Mouse (Mus musculus) left cerebral cortex, adult 2 months (tissue): Measurements from ENCODE around the gene Tgfbr2. TPM values are rescaled to one million over a fixed set of nuclear protein-coding genes. Genes with fewer than 3 reads are reported as not detected.
A peak's percentile ranks its signal among the peaks of the same experiment; 100 is the strongest.

Source experiments
- DNase-seq, 2 experiments: peaks; one replicate each; pipeline ENCODE4 v3.0.0; 2021 to 2022; ENCODE audit warnings: low spot score in 2 of 2, mixed read lengths in 1 of 2; ENCODE audit errors: extremely low spot score in 1 of 2
- H3K27ac ChIP-seq: fragments of 200-600 bp; 2 replicates; pipeline ENCODE4 v1.8.1; 2022
- H3K4me3 ChIP-seq: fragments of 200-600 bp; 2 replicates; pipeline ENCODE4 v1.8.1; 2022
- CTCF ChIP-seq: fragments of 200-600 bp; IDR thresholded peaks from 2 replicates; pipeline ENCODE4 v1.8.1; 2022; ENCODE audit warnings: antibody characterized with exemption, mild to moderate bottlenecking, moderate library complexity
- intact Hi-C: fragments of 180-260 bp; cut with DNase I; formaldehyde crosslinking; loops from one replicate; pipeline ENCODE4 v1.15.1; 2025
- long read RNA-seq, 2 experiments: library from polyadenylated mRNA; stranded (forward); transcript quantifications; one replicate each; pipeline ENCODE4 v2.0.0; 2021; ENCODE audit warnings: borderline mapping rate in 2 of 2
- total RNA-seq, 2 experiments: library from RNA; stranded (reverse); gene quantifications; 2 replicates each; pipeline ENCODE4 v1.2.3; 2021

Tgfbr2 gene
- 10 to 100 TPM; 10.3 to 12.6 TPM for total RNA-seq
- long read RNA-seq, experiment 1, full-length matches to known transcripts: 16 of 18 reads
- long read RNA-seq, experiment 1, partial matches to known transcripts: 2 of 18 reads
- long read RNA-seq, experiment 1, other reads (novel, unspliced or antisense): 0 of 18 reads
- long read RNA-seq, experiment 2, full-length matches to known transcripts: 14 of 16 reads
- long read RNA-seq, experiment 2, partial matches to known transcripts: 1 of 16 reads
- long read RNA-seq, experiment 2, other reads (novel, unspliced or antisense): 1 of 16 reads

DNA sequence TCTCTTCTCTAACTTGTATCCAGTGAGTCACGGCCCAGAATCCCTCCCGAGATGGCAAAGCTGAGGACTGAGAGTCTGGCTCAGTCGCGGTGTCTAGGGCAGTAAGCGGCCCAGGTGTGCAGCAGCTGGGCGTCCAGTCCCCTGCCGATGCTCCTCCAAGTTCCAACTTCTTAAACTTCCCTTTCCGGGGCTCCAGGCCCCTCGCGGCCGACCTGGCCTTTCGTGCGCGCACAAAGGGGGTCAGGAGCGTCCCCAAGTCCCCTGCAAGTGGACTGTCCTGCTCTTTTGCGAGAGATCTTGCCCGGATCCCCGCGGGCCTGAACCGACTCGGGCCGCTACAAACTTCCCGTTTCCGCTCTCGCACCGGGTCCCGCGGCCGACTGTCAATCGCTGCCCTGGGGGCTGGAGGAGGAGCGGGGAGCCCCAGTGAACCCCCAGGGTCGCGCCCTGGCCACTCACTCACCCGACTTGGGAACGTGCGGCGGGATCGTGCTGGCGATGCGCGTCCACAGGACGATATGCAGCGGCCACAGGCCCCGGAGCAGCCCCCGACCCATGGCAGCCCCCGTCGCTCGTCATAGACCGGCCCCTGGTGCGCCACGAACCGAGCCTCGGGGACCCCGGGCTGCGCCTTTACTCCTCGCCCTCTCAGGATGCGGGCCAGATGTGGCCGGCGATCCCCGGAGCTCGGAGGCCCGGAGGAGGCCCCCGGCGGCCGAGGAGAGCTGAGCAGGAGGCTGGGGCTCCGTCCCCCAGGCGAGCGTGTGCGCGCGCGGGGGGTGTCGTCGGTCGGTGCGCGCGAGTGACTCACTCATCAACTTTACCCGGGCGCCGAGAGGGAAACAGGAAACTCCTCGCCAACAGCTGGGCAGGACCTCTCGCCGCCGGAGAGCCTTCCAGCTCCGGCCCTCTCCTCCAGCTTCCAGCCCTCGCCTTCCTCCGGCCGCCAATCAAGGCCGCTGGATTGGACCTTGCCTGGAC is at the start of gene Tgfbr2:
Tgfbr2 (minus strand) TSS at position 880 of the 981 bp plus-strand sequence.
- DNase-seq: peak; percentile 60 to 63
- TF ChIP-seq CTCF: peak; percentile 6; the same call in 1 of the 2 replicates
- H3K4me3 ChIP-seq: peak within 1 kb of the TSS; percentile 73
- intact Hi-C loops: loop anchor here (5.0 kb wide), 1 partner anchor 87 kb away; no protein-coding TSS in a partner anchor
- H3K27ac ChIP-seq: peak within 1 kb of the TSS; percentile 92

GRCm38 (mm10) chr9:116223368-116223767 is 48.2 kb upstream of the Tgfbr2 start:
- TF ChIP-seq CTCF: no peak
- peak in 1 of 2 experiments; percentile 25 for DNase-seq
- intact Hi-C loops: no loop called here
- H3K4me3 ChIP-seq: no peak overlapping the region
- no peak overlapping the region for H3K27ac ChIP-seq

DNA sequence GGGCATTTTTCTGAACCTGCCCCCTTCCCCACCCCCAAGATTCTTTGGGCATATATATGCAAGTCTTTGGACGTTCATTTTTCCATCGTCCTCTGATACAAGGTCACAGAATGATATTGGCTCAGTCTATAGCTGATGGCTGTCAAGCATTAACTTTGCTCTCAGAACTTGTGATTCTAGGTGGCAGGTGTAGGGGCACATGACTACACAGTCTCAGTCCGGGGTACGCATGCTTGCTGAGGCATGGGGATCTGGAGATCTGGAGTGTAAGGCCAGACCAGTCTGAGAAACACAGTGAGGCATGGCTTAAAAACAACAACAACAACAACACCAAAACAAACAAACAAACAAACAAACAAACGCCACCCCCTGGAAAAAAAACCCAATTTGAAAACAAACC is 47.5 kb upstream of the Tgfbr2 start:
- Histone ChIP-seq H3K4me3 (no peak overlapping the region), H3K27ac (no peak overlapping the region)
- no peak for DNase-seq
- no peak for TF ChIP-seq CTCF
- intact Hi-C loops: no loop called here

DNA sequence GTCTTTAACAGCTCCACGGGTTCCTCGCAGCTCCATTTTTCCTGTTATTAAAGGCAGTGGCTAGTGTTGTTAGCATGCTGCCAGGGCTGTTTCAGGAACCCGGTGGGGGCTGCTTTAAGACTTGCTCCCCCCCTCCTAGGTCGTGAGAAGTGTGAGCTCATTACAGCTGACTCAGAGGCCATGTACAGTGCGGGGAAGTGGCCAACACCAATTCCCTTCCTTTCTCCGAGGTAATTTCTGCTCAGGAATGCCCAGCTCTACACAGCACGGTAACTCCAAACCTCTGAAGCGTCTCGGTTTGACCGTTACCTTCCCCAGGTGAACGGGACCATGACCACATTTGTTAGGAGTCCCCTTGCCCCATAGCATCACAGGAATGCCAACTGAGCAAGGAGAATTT is 46.8 kb upstream of the Tgfbr2 start:
- intact Hi-C loops: no loop called here
- Histone ChIP-seq H3K27ac (no peak overlapping the region), H3K4me3 (no peak overlapping the region)
- DNase-seq: no peak
- TF ChIP-seq CTCF: no peak

GRCm38 (mm10) chr9:116221565-116221964 is 46.4 kb upstream of the Tgfbr2 start:
- no peak for DNase-seq
- no peak overlapping the region for H3K4me3 ChIP-seq
- no peak overlapping the region for H3K27ac ChIP-seq
- intact Hi-C loops: no loop called here
- no peak for TF ChIP-seq CTCF

DNA sequence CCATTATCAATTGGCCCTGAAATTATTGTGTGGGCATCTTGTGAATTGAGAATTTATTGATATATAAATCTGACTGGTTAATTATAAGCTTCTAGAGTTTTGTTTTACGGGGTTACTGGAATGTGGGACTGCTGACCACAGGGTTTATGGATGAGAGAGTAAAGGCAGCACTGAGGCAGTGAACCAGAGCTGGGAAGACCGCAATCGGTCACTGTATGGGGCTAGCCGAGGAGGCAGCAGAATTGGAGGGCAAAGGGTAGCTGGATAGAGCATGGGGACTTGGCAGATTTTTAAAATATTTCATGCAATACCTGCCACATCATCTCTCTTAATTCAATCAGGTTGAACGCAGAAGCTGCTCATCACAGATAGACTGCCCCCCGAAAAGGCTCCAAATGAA is 45.5 kb upstream of the Tgfbr2 start:
- H3K4me3 ChIP-seq: no peak overlapping the region
- no peak overlapping the region for H3K27ac ChIP-seq
- intact Hi-C loops: no loop called here
- DNase-seq: no peak
- TF ChIP-seq CTCF: no peak

DNA sequence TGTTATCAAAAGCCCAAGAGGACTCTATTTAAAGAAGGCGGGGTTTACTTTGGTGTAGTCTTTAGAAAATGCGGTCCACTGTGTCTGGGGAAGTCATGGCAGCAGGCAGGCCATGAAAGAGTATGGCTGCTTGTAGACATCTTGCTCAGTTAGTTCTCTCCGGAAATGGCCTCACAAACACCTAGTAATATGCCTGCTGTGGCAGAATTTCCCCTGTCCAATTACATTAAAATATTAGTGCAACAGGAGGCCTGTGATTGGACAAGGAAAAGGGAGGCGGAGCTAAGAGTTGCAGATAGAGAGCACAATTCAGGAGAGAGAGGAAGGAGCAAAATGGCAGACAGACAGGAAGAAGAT is 45.0 kb upstream of the Tgfbr2 start:
- no peak for DNase-seq
- intact Hi-C loops: no loop called here
- Histone ChIP-seq H3K27ac (no peak overlapping the region), H3K4me3 (no peak overlapping the region)
- no peak for TF ChIP-seq CTCF

- intact Hi-C loops: no loop called here
- TF ChIP-seq CTCF: no peak
- Histone ChIP-seq H3K27ac (peak overlapping the region; percentile 24; the same call in 1 of the 2 replicates), H3K4me3 (no peak overlapping the region)
- DNase-seq: no peak
Measured at GRCm38 (mm10) chr9:116219234-116220158, 44.3 kb upstream of the Tgfbr2 start.

GRCm38 (mm10) chr9:116218780-116219179 is 43.6 kb upstream of the Tgfbr2 start:
- intact Hi-C loops: no loop called here
- no peak overlapping the region for H3K4me3 ChIP-seq
- DNase-seq: peak in 1 of 2 experiments; percentile 13
- H3K27ac ChIP-seq: 0 out of 2 replicates have a peak overlapping the region, but pooled peaks have one; percentile 11
- TF ChIP-seq CTCF: no peak

GRCm38 (mm10) chr9:116217099-116217498 is 41.9 kb upstream of the Tgfbr2 start:
- Histone ChIP-seq H3K4me3 (no peak overlapping the region), H3K27ac (no peak overlapping the region)
- intact Hi-C loops: no loop called here
- no peak for DNase-seq
- no peak for TF ChIP-seq CTCF

DNA sequence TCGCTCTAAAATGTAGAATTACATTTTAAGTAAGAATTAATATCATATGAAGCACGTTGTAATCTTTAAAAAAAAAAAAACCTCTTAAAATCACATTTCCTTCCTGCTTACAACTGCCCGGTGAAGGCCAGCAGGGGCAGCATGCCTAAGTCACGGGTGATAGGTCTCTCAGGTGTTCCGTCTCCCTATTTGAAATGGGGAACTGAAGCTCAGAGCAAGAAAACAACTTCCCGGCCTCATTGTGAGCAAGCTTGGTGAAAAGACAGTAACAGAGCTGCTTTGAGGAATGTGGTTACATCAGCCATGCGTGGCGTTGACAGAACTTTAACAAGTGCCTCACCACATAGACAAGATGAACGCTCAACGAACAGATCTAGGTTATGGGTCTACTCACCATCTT is 41.5 kb upstream of the Tgfbr2 start:
- no peak for DNase-seq
- no peak for TF ChIP-seq CTCF
- intact Hi-C loops: no loop called here

More for the DNA sequence above, 41.5 kb upstream of the Tgfbr2 start:
- Histone ChIP-seq H3K4me3 (no peak overlapping the region), H3K27ac (no peak overlapping the region)
